Mouse (Mus musculus): ENCODE results near the gene Gm8374. TPM values are rescaled to one million over a fixed set of nuclear protein-coding genes. Genes with fewer than 3 reads are reported as not detected.

The Gm8374 gene
- not detected for polyA plus RNA-seq (2017; shearing (Covaris generic))

DNA sequence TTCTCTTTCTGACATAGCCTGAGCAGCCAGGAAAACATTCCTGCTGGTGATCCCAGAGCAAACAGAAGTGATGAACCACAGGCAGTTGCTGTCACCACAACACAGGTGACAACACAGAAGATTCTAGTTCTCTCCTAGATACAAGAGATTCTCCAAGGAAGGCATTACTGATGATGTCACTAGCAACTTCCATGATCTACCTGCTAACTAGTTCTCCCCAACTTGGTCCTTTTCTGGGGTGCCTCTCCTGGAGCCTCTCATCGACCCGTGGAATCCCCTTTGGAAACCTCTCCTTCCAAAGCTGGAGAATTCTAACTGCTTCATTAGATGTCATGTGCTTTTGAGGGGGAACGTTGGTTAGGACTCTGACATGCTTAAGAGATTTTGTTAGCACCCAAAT lies at the start of gene Gm8374:
Gene Gm8374, minus strand, starts transcription at position 101 of the 400 bp plus-strand sequence.

DNA sequence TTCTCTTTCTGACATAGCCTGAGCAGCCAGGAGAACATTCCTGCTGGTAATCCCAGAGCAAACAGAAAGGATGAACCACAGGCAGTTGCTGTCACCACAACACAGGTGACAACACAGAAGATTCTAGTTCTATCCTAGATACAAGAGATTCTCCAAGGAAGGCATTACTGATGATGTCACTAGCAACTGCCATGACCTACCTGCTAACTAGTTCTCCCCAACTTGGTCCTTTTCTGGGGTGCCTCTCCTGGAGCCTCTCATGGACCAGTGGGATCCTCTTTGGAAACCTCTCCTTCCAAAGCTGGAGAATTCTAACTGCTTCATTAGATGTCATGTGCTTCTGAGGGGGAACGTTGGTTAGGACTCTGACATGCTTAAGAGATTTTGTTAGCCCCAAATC lies 32.6 kb downstream of the Gm8374 start, which contains the start of gene Gm5797:
Gene Gm5797, minus strand, starts transcription at position 101 of the 400 bp plus-strand sequence.

DNA sequence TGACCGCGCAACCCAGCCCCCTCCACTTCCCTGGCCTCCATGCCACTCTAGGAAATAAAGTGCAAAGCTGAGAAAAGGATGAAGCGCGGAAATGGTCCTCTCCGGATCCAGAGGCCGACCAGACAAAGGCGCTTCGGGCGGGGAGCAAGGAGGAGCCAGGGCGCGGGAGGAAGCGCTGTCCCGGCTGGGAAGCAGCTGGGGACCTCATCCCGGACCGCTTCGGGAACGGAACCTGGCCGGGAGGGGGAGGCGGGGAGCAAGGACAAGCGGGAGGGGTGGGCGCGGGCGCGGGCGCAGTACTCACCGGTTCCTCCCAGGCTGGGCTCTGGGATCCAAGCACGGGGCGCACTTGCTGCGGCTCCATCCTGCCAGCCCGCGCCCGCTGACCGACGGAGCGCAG lies 50.3 kb downstream of the Gm8374 start, which contains the start of gene Gm3739:
Gene Gm3739, minus strand, starts transcription at position 389 of the 400 bp plus-strand sequence.

Other genes starting within 250 kb of the Gm8374 start
- not detected for gene Gm6676, start 239.7 kb downstream of the Gm8374 start, polyA plus RNA-seq (2017; shearing (Covaris generic))
- gene Gm3512, start 190.6 kb downstream of the Gm8374 start, polyA plus RNA-seq (2017; shearing (Covaris generic)), result 9.9 TPM
- not detected for gene Gm16434, start 170.6 kb downstream of the Gm8374 start, polyA plus RNA-seq (2017; shearing (Covaris generic))
- not detected for gene Gm3727, start 100.4 kb downstream of the Gm8374 start, polyA plus RNA-seq (2017; shearing (Covaris generic))
- gene Gm3739, start 50.1 kb downstream of the Gm8374 start, polyA plus RNA-seq (2017; shearing (Covaris generic)), result 11.5 TPM
- not detected for gene Gm5797, start 32.7 kb downstream of the Gm8374 start, polyA plus RNA-seq (2017; shearing (Covaris generic))
- not detected for gene Gm3755, start 85.8 kb upstream of the Gm8374 start, polyA plus RNA-seq (2017; shearing (Covaris generic))
- 4.7 TPM for gene Gm3752, start 118.6 kb upstream of the Gm8374 start, polyA plus RNA-seq (2017; shearing (Covaris generic))
- gene Gm3558, start 203.4 kb upstream of the Gm8374 start, polyA plus RNA-seq (2017; shearing (Covaris generic)), result 1.5 TPM
- gene Gm10338, start 230.5 kb upstream of the Gm8374 start, polyA plus RNA-seq (2017; shearing (Covaris generic)), result not detected

All from CD4-positive, CD25-positive, alpha-beta regulatory T cell (primary cell).